Mouse (Mus musculus): ENCODE measurements around the gene Gm47955. TPM values are rescaled to one million over a fixed set of nuclear protein-coding genes. Genes with fewer than 3 reads are reported as not detected.
"Not testable (repeated sequence)": the region's sequence is repeated elsewhere in the genome, so short reads cannot be mapped to it uniquely, and the experiment has no call there.

Gm47955 gene
- not detected for total RNA-seq (2021)
- long read RNA-seq, experiment 1, result 0 reads
- long read RNA-seq, experiment 2, result 0 reads

DNA sequence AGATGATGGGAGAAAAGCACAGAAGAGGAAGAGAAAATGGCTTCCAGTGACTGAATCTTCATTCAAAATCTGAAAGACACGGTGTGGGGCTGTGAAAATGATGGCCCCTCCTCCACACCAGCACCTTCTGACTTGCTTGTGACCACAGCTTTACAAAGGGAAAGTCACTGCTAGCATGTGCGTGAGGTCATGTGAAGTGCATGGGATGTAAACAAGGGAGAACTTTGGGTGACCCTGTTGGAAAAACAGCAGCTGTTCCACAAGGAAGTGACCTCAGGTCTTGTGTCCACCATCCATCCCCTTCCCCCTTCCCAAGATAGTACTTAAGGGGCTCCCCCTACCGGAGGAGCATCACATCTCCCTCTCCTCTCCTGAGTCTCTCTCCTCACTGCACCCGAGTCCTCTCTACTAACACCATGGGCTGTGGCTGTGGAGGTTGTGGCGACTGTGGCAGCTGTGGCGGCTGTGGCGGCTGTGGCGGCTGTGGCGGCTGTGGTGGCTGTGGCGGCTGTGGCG lies at the start of gene Gm47955:
TSS of gene Gm47955 (plus strand) at position 417 of the 516 bp plus-strand sequence.
- no peak for DNase-seq

DNA sequence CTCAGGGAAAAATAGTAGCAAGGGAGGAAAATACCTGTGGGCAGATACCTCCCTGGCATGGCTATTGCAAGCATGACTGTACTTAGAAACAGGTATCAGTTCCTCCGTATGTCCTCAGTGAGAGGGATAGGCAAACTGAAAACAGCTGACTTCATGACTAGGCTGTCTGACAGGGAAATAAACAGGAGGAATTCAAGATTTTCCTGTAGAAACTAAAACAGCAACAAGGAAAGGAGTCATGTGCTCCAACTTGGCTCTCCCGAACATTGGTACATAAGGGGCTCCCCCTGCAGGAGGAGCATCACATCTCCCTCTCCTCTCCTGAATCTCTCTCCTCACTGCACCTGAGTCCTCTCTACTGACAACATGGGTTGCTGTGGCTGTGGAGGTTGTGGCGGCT lies 47.1 kb upstream of the Gm47955 start, which contains the start of gene A030005L19Rik:
TSS of gene A030005L19Rik (plus strand) at position 301 of the 400 bp plus-strand sequence.
- DNase-seq, result no peak

DNA sequence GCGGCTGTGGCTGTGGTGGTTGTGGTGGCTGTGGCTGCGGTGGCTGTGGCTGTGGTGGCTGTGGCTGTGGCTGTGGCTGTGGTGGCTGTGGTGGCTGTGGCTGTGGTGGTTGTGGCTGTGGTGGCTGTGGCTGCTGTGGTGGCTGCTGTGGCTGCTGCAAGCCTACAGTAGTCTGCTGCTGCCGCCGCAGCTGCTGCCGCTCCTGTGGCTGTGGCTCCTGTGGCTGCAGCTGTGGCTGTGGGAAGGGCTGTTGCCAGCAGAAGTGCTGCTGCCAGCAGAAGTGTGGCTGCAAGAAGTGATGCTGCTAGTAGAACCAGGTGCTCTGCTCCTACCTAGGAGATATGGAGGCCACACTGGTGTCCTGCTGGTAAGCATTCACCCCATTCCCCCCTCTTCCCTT lies 46.7 kb upstream of the Gm47955 start:
- DNase-seq, result not testable (repeated sequence)

DNA sequence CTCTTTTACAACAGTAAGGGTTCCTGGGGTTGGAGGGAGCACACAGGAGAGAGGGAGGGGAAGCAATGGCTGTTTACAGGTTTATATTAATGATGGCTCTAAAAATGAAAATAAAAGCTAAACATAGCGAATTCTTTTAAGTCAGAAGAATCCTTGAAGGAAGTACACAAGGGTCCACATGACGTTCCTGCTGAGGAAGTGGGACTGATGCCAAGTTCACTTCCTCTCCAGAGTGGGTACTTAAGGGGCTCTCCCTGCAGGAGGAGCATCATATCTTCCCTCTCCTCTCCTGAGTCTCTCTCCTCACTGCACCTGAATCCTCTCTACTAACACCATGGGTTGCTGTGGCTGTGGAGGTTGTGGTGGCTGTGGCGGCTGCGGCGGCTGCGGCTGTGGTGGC lies 35.4 kb upstream of the Gm47955 start, which contains the start of gene A030014E15Rik:
TSS of gene A030014E15Rik (plus strand) at position 268 of the 400 bp plus-strand sequence.
- DNase-seq, result peak in 1 of 2 experiments; percentile 8

DNA sequence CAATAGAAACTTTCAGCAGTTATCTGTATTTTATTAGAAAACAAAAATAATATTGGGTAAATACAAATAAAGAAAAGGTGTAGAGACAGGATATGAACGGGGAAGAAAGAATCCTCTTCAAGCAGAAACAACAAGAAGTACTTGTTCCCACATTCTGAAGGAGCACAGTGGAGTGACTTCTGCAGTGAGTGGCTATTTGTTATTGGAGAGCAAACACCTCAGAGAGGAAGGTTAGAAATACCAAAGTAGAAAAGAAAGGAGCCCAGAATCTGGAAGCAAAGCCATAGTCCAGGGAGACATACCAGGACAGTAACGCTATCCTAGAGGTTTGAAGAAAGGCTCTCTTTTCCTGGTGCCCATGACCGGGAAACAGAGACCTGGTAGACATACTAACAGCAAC lies 29.5 kb upstream of the Gm47955 start:
- DNase-seq, result not testable (repeated sequence)

DNA sequence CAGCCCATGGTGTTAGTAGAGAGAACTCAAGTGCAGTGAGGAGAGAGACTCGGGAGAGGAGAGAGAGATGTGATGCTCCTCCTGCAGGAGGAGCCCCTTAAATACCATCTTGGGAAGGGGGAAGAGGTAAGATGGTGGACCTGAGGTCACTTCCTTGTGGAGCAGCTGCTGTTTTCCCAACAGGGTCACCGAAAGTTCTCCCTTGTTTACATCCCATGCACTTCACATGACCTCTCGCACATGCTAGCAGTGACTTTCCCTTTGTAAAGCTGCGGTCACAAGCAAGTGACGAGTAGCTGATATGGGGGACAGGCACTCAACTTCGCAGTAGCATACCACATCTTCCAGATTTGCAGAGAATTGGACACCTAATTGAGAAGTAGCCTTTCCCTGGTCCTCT lies 28.8 kb upstream of the Gm47955 start, which contains the start of gene Gm6217:
TSS of gene Gm6217 (minus strand) at position 74 of the 400 bp plus-strand sequence.
- not testable (repeated sequence) for DNase-seq

DNA sequence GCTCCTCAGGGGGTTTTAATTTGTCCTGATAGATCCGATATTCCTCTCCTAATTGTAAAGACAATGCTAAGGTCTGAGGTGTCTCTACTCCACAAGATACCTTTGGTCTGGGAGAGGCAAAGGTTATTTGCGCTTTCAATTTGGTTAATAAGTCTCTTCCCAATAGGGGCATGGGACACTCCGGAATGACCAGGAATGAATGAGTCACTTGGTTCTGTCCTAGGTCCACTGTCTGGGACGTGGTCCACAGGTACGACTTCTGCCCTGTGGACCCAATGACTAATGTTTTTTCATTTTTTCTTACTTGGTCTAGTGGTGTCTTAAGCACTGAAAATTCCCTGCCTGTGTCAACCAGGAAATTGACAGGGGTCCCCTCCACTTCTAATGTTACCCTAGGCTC lies 21.4 kb upstream of the Gm47955 start:
- DNase-seq, result no peak

DNA sequence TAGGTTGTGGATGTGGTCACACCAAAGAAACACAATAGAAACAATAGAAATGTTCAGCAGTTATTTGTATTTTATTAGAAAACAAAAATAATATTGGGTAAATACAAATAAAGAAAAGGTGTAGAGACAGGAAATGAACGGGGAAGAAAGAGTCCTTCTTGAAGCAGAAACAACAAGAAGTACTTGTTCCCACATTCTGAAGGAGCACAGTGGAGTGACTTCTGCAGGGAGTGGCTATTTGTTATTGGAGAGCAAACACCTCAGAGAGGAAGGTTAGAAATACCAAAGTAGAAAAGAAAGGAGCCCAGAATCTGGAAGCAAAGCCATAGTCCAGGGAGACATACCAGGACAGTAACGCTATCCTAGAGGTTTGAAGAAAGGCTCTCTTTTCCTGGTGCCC lies 17.6 kb upstream of the Gm47955 start:
- not testable (repeated sequence) for DNase-seq

DNA sequence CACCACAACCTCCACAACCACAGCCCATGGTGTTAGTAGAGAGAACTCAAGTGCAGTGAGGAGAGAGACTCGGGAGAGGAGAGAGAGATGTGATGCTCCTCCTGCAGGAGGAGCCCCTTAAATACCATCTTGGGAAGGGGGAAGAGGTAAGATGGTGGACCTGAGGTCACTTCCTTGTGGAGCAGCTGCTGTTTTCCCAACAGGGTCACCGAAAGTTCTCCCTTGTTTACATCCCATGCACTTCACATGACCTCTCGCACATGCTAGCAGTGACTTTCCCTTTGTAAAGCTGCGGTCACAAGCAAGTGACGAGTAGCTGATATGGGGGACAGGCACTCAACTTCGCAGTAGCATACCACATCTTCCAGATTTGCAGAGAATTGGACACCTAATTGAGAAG lies 16.8 kb upstream of the Gm47955 start, which contains the start of gene A030003K21Rik:
TSS of gene A030003K21Rik (minus strand) at position 94 of the 400 bp plus-strand sequence.
- DNase-seq, result not testable (repeated sequence)

DNA sequence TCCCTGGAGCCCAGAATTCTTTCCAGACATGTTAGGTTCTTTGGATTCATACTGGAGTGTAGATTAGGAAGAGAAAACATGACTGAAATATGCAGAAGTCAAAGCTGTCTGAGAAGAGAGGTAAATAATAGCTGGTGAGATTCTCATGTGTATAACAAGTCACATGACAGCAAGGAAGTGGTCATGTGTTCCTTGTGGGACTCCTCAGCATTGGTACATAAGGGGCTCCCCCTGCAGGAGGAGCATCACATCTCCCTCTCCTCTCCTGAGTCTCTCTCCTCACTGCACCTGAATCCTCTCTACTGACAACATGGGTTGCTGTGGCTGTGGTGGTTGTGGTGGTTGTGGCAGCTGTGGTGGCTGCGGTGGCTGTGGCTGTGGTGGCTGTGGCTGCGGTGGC lies 14.1 kb upstream of the Gm47955 start:
- not testable (repeated sequence) for DNase-seq

DNA sequence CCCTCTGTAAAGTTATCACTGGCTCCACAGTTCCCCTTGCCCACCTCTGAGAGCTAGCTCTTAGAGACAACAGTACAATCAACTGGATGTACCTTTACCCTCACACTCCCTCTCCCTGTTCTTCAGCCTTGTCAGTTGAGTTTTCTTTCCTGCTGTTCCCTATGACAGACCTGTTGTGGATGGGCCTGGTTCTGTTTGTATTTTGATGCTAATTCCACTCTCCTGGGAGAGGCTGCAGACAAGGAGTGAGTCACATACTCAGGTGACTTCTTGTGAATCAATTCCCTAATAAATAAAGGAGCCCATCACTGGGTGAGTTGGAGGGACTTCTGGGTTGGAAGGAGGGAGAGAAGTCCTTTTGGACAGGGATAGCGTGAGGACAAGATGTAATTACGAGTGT lies 11.5 kb upstream of the Gm47955 start:
- no peak for DNase-seq

DNA sequence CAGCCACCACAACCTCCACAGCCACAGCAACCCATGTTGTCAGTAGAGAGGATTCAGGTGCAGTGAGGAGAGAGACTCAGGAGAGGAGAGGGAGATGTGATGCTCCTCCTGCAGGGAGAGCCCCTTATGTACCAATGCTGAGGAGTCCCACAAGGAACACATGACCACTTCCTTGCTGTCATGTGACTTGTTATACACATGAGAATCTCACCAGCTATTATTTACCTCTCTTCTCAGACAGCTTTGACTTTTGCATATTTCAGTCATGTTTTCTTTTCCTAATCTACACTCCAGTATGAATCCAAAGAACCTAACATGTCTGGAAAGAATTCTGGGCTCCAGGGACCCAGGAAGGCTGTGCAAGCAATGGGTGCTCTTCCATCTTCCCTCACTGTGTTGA lies 4.2 kb upstream of the Gm47955 start, which contains the start of gene Gm7544:
TSS of gene Gm7544 (minus strand) at position 101 of the 400 bp plus-strand sequence.
- DNase-seq, result not testable (repeated sequence)

DNA sequence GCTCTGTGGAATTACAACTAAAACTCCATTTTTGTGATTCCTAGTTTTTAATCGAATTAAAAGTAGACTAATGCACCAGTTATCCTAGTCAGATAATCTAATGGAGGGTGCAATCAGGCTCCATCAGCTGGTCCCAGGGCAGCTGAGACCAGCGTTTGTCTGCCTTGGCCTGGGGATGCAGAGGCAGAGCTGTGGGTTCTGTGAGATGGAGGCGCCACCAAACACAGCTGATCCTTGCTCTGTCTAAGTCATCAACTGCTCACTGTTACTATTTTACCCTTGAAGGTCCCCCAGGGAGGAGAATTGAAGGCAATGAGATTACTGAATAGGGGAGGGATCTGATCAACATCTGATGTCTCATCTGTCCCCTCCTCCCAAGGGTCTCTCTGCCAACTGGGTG lies 6.3 kb downstream of the Gm47955 start:
- no peak for DNase-seq

DNA sequence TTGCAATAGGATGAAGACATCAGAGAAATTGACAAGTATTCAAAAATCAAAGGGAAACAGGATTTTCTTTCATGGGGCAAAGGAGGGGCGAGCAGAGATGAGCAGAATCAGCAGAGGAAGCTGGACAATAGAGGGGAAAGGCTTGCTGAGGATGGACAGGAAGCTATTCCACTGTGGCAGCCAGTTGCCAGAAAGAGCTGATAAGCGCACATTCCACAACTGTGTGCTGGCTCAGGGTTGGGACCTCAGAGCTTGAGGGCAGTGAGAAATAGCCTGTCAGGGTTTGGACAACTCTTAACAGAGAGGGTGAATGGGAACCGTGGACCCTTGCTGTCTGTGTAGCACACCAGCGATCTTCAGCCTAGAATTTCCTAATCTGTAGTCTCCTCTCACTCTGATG lies 12.0 kb downstream of the Gm47955 start:
- peak; percentile 59 to 67 for DNase-seq

DNA sequence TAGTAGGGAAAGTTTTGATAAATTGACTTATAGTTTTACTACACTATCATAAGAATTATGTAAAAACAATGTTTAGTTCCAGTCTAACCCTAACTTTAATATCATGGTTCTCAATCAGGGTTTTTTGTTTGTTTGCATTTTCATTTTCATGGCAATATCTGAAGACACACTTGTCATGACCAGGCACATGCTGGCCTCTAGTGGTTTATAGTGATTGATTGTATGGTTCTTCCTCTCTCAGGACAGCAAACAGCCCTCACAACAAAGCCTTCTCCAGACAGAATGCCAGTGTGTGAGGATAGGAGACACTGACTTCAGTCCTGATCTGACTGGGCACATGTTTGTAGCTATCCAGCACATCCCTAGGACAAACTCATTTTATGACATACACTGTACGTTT lies 13.2 kb downstream of the Gm47955 start:
- DNase-seq, result no peak

DNA sequence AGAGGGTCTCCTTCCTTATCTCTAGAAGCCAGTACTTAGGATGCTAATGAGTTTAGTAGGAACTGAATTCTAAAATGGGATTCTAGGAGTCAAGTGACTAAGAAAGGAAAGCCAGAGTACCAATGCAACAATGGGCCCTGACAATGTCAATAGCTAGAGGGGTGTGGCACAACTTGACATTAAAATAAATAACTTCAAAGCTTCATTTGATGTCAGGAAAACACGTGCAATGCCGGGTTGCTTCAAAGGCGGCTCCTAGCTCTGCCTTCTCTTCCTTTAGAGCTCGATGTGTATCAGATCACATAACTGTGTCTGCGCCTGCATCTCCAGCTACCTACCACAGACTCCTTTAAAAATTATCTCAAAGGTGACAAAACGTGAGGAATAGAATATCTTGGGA lies 13.8 kb downstream of the Gm47955 start:
- DNase-seq, result no peak

DNA sequence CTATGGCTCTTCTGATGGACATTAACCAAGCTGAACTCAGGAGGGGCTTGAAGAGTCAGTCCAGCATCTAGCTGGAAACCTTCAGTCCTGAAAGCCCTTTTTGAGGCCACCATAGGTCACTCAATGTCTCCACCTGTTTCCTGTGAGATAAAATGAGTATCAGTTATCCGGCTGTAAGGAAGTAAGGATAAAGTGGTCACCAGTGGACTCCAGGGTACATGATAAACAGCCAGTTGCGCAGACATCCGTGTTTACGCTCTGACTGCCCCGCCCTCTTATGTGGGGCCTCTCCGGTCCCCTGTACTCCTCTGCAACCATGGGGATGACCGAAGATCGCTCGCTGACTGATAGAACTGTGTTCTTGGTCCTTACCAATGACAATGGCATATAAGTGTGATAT lies 14.3 kb downstream of the Gm47955 start:
- no peak for DNase-seq

DNA sequence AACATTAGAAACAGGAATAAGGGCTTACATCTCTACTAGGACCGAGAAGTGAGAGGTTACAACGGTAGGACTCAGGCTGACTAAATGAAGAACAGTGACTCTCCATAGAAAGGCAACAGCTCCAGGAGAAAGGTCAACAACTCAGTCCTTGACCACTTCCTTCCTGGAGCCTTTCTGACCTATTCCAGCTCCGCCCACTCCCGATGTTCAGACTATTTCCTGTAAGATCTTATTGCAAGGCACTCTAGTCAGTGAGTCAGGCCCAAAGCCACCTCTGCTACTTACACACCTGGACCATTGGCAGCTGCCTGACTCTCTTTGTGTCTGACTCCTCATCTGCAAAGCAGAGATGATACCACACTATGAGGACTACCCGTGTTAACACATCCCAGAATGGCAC lies 15.7 kb downstream of the Gm47955 start:
- peak in 1 of 2 experiments; percentile 48 for DNase-seq

DNA sequence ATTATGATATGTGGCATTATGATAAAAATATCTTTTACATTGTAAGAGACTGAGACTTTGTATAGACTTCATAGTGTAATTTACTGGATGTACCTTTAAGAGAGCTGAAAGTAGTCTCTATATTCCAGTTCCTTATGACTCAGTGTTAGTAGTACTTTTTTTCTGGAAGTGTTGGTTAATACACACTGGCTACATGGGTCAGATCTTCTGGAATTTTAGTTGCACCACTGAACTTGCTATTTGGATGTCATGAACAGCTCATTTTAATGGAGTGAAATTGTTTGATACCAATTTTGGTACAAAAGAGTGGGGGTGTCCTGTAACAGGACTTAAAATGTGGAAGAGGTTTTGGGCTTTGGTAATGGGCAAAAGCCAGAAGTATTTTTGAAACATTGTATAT lies 17.8 kb downstream of the Gm47955 start:
- DNase-seq, result no peak

DNA sequence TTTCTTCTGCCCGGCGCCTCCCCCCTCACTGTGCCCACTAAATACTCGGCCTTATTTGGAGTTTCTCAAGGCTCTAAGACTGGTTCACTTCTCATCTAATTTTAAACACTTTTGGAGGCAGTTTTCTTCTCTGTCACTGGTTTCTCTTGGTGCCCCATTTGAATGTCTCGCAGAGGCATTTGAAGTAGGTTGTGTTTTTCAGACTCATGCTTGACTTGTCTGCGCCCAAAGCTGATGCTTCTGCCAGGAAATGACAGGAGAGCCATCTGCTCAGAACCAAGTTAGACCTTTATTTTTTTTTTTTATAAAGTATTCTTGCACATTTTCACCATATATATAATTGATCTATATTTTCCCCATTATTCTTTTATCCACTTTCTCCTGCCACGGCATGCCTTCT lies 26.7 kb downstream of the Gm47955 start:
- DNase-seq, result no peak

DNA sequence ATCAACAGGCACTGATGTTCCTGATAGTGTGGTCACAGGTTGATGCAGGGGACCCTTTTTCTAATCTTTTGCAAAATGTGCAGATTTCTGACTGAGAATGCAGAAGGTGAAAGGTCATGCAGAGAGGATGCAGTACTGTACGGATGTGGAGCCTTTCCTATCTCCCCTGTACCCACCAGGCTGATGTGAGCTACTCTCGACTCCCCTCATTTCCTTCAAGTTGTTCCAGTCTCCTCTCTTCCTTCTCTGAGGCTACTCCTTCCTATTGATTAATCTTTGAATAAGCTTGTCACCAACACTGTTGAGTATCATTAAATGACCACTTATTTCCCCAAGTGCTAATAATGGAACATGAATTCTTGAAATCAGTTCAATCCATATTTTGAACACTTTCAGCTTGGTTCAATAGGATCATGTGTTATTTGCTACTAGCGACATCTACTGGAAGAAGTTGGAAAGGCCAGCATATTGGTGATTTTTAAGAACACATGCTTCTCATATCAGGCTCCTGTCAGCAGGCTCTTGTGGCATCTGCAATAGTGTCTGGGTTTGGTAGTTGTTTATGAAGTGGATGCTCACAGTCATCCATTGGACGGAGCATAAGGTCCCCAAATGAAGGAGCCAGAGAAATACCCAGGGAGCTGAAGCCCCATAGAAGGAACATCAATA lies 27.6 kb downstream of the Gm47955 start:
- DNase-seq, result peak in 1 of 2 experiments; percentile 60

DNA sequence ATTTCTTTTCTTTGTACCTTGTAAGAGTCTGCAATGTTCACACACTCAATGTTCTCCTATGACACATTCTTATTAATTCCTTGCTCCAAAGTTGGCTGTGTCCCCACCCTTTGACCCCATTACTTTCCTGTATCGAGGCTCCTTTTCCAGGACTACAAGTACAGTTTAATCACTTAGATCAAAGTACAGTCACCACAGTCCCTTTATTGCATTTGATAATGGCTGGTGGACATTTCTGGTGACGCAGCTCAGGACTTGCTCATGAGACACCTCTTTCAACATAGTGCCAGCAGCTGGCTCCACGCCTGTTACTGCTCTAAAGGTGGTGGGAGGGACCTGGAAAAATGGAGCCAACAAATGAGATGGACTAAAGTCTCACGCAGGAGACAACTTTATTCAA lies 31.0 kb downstream of the Gm47955 start:
- DNase-seq, result peak in 1 of 2 experiments; percentile 20

DNA sequence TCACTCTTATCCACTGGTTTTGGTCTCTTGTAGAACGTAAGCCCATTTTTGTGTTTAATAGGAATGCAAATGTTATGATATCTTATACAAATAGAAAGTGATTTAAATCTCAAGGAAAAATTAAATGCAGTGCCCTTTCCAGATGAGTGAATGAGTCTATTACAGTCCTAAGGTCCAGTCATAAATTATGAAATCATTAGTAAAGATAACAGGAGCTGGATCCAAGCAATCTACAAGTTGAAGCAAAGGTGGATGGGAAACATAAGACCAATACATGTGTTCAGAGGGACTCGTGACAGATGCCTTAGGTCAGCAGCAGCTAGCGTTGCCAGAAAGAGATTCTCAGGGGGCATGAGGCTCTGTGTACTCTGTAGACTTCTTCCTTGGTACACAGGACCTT lies 31.5 kb downstream of the Gm47955 start:
- DNase-seq, result no peak

DNA sequence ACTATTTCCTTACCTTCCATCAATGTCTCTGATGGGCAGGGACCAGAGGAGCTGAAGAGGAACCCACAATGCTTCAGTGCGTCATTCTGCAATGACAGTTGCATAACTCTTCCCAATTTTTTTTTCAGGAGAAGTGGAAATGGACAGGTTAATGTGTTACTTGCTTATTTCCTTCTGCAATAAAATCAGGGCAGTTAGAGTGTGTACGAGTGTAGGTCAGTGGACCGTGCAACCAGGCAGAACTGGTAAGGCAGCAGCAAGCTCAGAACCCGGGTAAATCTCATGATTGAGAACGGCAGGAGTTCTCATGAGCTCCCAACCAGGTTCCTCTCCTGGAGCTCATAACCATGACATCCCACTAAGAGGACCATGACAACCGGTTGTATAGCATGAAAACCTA lies 32.0 kb downstream of the Gm47955 start:
- no peak for DNase-seq
